ENCODE assay signal across 12 mouse cellular contexts in the genomic region with DNA sequence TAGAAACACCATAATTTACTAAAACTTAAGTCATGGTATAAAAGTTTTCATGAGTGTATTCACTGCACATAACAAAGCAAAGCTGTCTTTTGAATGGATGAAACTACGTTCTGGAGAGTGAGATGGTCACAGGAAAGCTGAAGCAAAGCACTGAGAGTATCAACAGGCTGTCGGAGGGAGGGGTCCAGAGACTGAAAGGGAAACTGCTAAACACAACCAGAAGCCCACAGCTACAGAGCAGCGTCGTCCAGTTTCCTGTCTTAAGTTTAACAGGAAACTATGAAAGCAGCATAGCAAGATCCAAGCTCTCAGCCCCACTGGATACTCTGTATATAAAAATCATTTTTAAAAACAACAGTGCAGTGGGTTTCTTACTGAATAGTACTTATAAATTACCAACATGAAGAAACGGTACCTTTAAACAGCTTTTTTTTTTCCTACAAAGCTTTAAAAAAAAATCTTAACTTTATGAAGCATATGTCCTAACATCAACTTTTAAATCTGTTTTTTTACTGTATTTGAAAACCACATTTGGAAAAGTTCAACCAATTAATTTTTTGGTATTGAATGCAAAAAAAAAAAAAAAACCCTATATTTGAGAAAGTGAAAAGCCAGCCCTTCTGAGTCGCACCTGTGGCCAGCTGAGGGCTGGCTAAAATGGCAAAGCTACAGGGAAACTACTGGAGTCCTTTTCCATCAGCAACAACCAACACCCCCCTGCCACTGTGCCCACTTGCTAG.
DNase-seq lines count a peak whose midpoint lies in the region; ATAC-seq and TF ChIP-seq lines count a peak whose summit lies in the region.
"Had no signal": no experiment of that assay in that cellular context is flagged by ENCODE, and none has a peak within 500 bp of the region (broad histone marks: within the 10 kb centered on the region; RNA-seq: fewer than 3 reads in every experiment).

No protein-coding gene starts in this region.

- intact Hi-C loops in left cerebral cortex, adult 2 months (cut with DNase I) = no loop called here

- peak overlapping the region; percentile 36; the same call in 1 of the 2 replicates for H3K4me2 ChIP-seq in heart, postnatal 0 days (ENCODE audit: low read depth, low read length)
- H3K4me2 ChIP-seq in liver, postnatal 0 days (ENCODE audit: low read depth, low read length) = peak overlapping the region; percentile 48
- H3K4me2 ChIP-seq: hindbrain, embryonic 15.5 days had no signal

- H3K4me1 ChIP-seq in heart, postnatal 0 days (ENCODE audit: control insufficient read depth, insufficient read depth) = peaks cover 6% of the 10 kb centered on the region
- peaks cover 8% of the 10 kb centered on the region; the same call in 1 of the 2 replicates for H3K4me1 ChIP-seq in heart, embryonic 10.5 days
- peaks cover 9% of the 10 kb centered on the region for H3K4me1 ChIP-seq in bone marrow macrophage, adult 2 months (ENCODE audit: control insufficient read depth, insufficient read depth, low read length)
- H3K4me1 ChIP-seq in liver, postnatal 0 days (ENCODE audit: insufficient read depth) = no peaks in the 10 kb centered on the region
- H3K4me1 ChIP-seq: hindbrain, embryonic 15.5 days had no signal

- no peak for TF ChIP-seq CTCF in heart, postnatal 0 days (IDR thresholded peaks at IDR 0.05; ENCODE audit: low read depth)
- TF ChIP-seq CTCF in bone marrow macrophage, adult 2 months (IDR thresholded peaks at IDR 0.05; ENCODE audit: low read depth, low read length) = no peak
- TF ChIP-seq CTCF in liver, postnatal 0 days (IDR thresholded peaks at IDR 0.05; ENCODE audit: low read depth) = no peak
- no peak for TF ChIP-seq CTCF in left cerebral cortex, adult 2 months (IDR thresholded peaks at IDR 0.05)

- peak; percentile 18 for DNase-seq in heart, postnatal 0 days (ENCODE audit: low spot score)
- DNase-seq in heart, embryonic 10.5 days (ENCODE audit: low spot score) = no peak
- DNase-seq in liver, postnatal 0 days = no peak
- peak; percentile 54 for DNase-seq in thymus, postnatal 0 days (ENCODE audit: low spot score)
- no peak for DNase-seq in left cerebral cortex, adult 2 months (ENCODE audit: extremely low spot score in 1 of 2, low spot score in 2 of 2)
- no peak for DNase-seq in cerebellum, adult 9-10 months
- no peak for DNase-seq in adrenal gland, postnatal 25 days
- DNase-seq: spleen, adult 18-20 months had no signal

- ATAC-seq in heart, postnatal 0 days (ENCODE audit: insufficient read depth, low read depth) = no peak
- no peak for ATAC-seq in liver, postnatal 0 days

- peaks cover 8% of the 10 kb centered on the region; the same call in 1 of the 2 replicates for H3K36me3 ChIP-seq in heart, postnatal 0 days (replicated peaks; ENCODE audit: control insufficient read depth, insufficient read depth, low read length)
- H3K36me3 ChIP-seq in heart, embryonic 10.5 days = peaks cover 5% of the 10 kb centered on the region; the same call in 1 of the 2 replicates
- peaks cover 10% of the 10 kb centered on the region; the same call in 1 of the 2 replicates for H3K36me3 ChIP-seq in liver, postnatal 0 days (replicated peaks; ENCODE audit: insufficient read depth, low read length)
- H3K36me3 ChIP-seq: forebrain, embryonic 10.5 days; hindbrain, embryonic 15.5 days had no signal

- no peaks in the 10 kb centered on the region for H3K9me3 ChIP-seq in heart, postnatal 0 days (replicated peaks; ENCODE audit: control insufficient read depth, low read length)
- H3K9me3 ChIP-seq in heart, embryonic 10.5 days = no peaks in the 10 kb centered on the region
- H3K9me3 ChIP-seq in liver, postnatal 0 days (ENCODE audit: low read length) = no peaks in the 10 kb centered on the region
- H3K9me3 ChIP-seq: forebrain, embryonic 10.5 days; hindbrain, embryonic 15.5 days had no signal

- no peak for TF ChIP-seq POLR2A in bone marrow macrophage, adult 2 months (IDR thresholded peaks at IDR 0.05; ENCODE audit: borderline replicate concordance, low read depth, low read length)

- H3K27ac ChIP-seq in heart, postnatal 0 days (ENCODE audit: low read depth) = peak overlapping the region; percentile 38
- no peak overlapping the region; the same call in 1 of the 2 replicates for H3K27ac ChIP-seq in heart, embryonic 10.5 days
- peak overlapping the region; percentile 47 for H3K27ac ChIP-seq in bone marrow macrophage, adult 2 months (ENCODE audit: insufficient read depth, low read depth, low read length)
- H3K27ac ChIP-seq in liver, postnatal 0 days (ENCODE audit: low read depth) = 0 out of 2 replicates have a peak overlapping the region, but pooled peaks have one; percentile 39
- H3K27ac ChIP-seq in left cerebral cortex, adult 2 months = no peak overlapping the region
- H3K27ac ChIP-seq: forebrain, embryonic 10.5 days; hindbrain, embryonic 15.5 days had no signal

- H3K9ac ChIP-seq in heart, postnatal 0 days (replicated peaks; ENCODE audit: low read depth, low read length) = no peak overlapping the region
- H3K9ac ChIP-seq in liver, postnatal 0 days (replicated peaks) = no peak overlapping the region
- H3K9ac ChIP-seq: hindbrain, embryonic 15.5 days had no signal

- no peak for TF ChIP-seq EP300 in heart, postnatal 0 days (IDR thresholded peaks at IDR 0.05; ENCODE audit: low read depth)
- no peak for TF ChIP-seq EP300 in liver, postnatal 0 days (IDR thresholded peaks at IDR 0.05; ENCODE audit: low read depth)

- 38% methylated on average over 6 of the region's 6 CpGs for WGBS in heart, postnatal 0 days
- 46% methylated on average over 6 of the region's 6 CpGs for WGBS in heart, embryonic 10.5 days
- 33% methylated on average over 6 of the region's 6 CpGs for WGBS in liver, postnatal 0 days (ENCODE audit: insufficient replicate concordance)

- H3K4me3 ChIP-seq in heart, postnatal 0 days (ENCODE audit: low read depth, low read length) = peak overlapping the region; percentile 13; the same call in 1 of the 2 replicates
- H3K4me3 ChIP-seq in heart, embryonic 10.5 days = no peak overlapping the region
- peak overlapping the region; percentile 33 for H3K4me3 ChIP-seq in bone marrow macrophage, adult 2 months (ENCODE audit: insufficient read depth, low read length)
- no peak overlapping the region for H3K4me3 ChIP-seq in liver, postnatal 0 days (ENCODE audit: low read depth, low read length)
- H3K4me3 ChIP-seq in left cerebral cortex, adult 2 months = no peak overlapping the region
- H3K4me3 ChIP-seq: forebrain, embryonic 10.5 days; hindbrain, embryonic 15.5 days; myocyte had no signal

- no peaks in the 10 kb centered on the region for H3K27me3 ChIP-seq in heart, postnatal 0 days (ENCODE audit: control insufficient read depth, insufficient read depth, low read length)
- no peaks in the 10 kb centered on the region for H3K27me3 ChIP-seq in heart, embryonic 10.5 days (ENCODE audit: insufficient read depth, poor library complexity, severe bottlenecking)
- no peaks in the 10 kb centered on the region for H3K27me3 ChIP-seq in liver, postnatal 0 days (ENCODE audit: insufficient read depth, low read length)
- H3K27me3 ChIP-seq: hindbrain, embryonic 15.5 days had no signal

Comparison
In these comparisons a context has a peak if more than half of its experiments do, and no peak if none do; other contexts are left out.
1. DNase-seq: peak in heart, postnatal 0 days (single experiment) and thymus, postnatal 0 days (single experiment); none in heart, embryonic 10.5 days (single experiment), liver, postnatal 0 days (single experiment), left cerebral cortex, adult 2 months (0 of 2), cerebellum, adult 9-10 months (single experiment) and adrenal gland, postnatal 25 days (single experiment).
2. H3K27ac ChIP-seq: peak in heart, postnatal 0 days (single experiment), bone marrow macrophage, adult 2 months (single experiment) and liver, postnatal 0 days (single experiment); none in heart, embryonic 10.5 days (single experiment) and left cerebral cortex, adult 2 months (single experiment).
3. H3K4me3 ChIP-seq: peak in heart, postnatal 0 days (single experiment) and bone marrow macrophage, adult 2 months (single experiment); none in heart, embryonic 10.5 days (single experiment), liver, postnatal 0 days (single experiment) and left cerebral cortex, adult 2 months (single experiment).